Mouse (Mus musculus) lung, postnatal 0 days (tissue): ENCODE measurements at regions not wholly inside any gene's neighbourhood (a gene's known extent, or its start where the extent isn't known, plus 50 kb on each side); places are given as distances from the start of the nearest gene placed in this dataset.

Experiments
- CTCF ChIP-seq: IDR thresholded peaks from 2 replicates; pipeline ENCODE4 v1.5.1; 2016; ENCODE audit warnings: antibody characterized with exemption, mild to moderate bottlenecking
- EP300 ChIP-seq: IDR thresholded peaks from 2 replicates; pipeline ENCODE4 v1.6.1; 2016; ENCODE audit warnings: antibody characterized with exemption, mild to moderate bottlenecking, control low read depth

- no peak for TF ChIP-seq CTCF
- TF ChIP-seq EP300, result no peak
Observed at GRCm38 (mm10) chr15:62358338-62359239, 1435.8 kb upstream of the A1bg start.
